Mouse (Mus musculus): Measurements from ENCODE around the gene Igfals.

The Igfals gene

DNA sequence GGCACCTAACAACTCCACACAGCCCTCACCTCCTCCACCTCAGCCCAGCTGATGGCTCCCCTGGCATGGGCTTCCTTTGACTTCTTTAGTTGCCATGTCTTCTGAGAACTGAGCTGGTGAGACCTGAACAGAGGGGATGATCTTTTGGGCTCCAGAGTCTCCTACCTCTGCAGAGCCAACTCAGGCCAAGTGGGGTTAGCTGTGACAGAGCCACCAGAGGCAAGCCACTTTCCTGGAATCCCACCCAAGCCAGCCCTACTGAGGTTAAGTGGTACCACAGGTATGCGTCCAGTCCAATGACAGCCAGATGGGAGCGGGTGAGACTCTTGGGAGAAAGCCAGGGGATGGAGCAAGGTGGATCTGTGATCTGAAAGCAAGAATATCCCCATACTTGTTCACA lies 27.5 kb downstream of the Igfals start:
- CTCF ChIA-PET: no interaction called here

DNA sequence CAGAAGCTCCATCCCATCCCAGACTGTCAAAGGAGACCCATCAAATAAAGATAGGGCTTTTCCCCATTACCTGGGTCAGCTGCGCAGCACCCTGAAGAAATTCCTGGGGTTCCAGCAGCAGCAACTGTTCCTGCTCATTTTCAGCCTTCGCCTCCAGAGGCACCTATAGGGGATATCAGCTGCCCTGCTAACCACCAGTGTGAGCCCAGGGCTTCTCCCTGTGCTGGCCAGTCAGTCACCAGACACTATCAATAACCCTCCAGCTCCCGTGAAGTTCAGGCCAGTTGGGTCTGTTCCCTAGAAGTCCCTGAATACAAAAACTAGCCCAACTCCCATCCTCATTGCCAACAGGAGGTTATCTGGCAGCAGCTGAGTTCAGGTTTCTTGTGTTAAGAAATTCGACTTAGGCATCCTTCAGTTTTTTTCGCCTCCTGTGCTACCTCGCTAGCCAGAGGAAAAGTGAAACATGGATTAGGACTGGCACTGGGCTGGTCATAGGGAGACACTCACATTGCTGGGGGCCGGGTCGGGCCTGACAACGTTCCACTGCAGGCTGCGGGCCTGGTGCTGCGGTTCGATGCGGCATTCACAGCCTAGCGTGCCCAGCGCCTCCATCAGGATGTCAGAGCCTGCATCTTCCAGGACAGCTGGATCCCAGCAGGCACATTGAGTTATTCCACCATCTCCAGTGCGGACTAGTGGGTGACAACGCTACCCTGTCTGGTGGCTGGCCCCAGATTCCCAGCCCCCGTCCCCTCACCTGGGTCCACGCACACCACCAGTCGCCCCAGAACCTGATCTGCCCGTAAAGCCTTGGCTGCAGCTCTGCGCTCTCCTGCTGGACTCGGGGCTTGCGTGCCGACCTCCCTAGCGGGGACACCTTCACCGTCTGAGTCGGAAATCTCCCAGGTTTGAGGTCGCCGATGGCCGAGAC lies 28.5 kb downstream of the Igfals start:
- CTCF ChIA-PET: interaction anchor here (0.5 kb wide), 1 partner anchor 123 kb away, joined by 4 read pairs; no protein-coding TSS in a partner anchor

DNA sequence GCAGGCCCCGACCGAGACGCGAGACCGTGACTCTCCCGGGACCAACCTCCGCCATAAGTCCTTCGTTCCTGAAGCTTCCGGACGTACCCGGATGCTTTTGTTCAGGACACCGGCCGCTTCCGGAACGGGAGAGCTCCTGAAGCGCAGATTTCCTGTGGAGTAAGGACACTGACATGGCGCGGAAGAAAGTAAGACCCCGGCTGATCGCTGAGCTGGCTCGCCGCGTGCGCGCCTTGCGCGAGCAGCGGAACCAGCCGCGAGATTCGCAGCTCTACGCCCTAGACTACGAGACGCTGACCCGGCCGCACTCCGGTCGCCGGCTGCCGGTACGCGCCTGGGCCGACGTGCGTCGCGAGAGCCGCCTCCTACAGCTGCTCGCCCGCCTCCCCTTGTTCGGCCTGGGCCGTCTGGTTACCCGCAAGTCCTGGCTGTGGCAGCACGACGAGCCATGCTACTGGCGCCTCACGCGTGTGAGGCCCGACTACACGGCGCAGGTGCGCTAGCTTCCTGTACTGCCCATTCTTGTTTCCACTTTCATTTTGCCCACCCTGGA lies 29.3 kb downstream of the Igfals start, which contains the start of the genes Eme2 and Mrps34:
Gene Eme2, minus strand, starts transcription at position 93 of the 553 bp plus-strand sequence.
Gene Mrps34, plus strand, starts transcription at position 122 of the 553 bp plus-strand sequence.
- CTCF ChIA-PET: no interaction called here

DNA sequence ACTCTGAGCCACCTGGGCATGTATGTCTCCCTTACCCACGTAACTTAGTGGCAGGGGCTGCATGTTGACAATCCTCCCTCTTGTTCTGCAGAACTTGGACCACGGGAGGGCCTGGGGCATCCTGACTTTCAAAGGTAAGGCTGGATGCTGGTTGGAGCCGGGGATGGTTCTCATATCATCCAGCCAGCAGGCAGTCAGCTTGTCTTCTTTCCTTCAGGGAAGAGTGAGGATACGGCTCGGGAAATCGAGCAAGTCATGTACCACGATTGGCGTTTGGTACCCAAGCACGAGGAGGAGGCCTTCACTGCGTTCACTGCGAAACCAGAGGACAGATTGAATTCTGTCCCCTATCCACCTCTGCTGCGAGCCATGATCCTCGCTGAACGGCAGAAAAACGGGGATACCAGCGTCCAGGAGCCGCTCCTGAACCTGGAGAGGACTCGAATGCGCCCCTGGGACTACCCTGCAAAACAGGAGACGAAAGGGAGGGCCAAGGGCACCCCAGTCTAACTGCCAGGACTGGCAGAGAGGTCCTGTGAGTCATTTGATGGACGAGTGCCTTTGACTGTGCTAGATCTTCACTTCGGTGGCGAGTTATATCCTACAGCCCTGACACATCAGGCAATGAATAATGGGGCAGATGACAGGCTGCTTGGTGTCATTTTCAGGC lies 29.9 kb downstream of the Igfals start:
- CTCF ChIA-PET: no interaction called here

DNA sequence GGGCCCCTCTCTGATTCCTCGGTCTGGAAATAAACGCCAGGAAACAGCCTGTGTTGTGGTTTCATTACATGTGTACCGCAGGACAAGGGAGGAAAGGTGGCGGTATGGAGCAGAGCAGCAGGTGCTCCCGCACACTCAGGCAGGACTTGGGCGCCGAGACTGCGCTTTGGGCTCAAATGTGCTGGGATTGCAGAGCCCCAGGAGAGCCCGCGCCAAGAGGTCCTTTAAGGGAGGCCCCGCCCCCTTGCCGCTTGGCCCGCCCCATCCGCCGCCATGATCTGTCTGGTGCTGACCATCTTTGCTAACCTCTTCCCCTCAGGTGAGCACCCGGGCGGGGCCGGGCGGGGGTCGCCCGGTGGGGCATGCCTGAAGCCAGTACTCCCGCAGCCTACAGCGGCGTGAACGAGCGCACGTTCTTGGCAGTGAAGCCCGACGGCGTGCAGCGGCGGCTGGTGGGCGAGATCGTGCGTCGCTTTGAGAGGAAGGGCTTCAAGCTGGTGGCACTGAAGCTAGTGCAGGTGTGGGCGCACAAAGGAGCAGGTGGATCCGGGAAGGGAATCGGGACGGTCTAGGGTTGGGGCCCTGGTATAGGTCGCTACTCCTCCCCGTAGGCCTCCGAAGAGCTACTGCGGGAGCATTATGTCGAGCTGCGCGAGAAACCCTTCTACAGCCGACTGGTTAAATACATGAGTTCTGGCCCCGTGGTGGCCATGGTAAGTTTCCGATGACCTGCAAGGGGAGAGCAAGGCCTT lies 30.6 kb downstream of the Igfals start, which contains the start of gene Nme3:
Gene Nme3, plus strand, starts transcription at position 260 of the 752 bp plus-strand sequence.
- CTCF ChIA-PET: no interaction called here

DNA sequence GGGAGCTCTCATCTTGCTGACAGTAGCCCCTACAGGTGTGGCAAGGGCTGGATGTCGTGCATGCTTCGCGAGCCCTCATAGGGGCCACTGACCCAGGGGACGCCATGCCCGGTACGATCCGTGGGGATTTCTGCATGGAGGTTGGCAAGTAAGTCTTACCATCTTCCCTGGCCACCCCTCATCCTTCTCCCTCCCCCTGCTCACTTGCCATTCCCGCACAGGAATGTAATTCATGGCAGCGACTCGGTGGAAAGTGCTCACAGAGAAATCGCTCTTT lies 31.1 kb downstream of the Igfals start:
- CTCF ChIA-PET: no interaction called here

DNA sequence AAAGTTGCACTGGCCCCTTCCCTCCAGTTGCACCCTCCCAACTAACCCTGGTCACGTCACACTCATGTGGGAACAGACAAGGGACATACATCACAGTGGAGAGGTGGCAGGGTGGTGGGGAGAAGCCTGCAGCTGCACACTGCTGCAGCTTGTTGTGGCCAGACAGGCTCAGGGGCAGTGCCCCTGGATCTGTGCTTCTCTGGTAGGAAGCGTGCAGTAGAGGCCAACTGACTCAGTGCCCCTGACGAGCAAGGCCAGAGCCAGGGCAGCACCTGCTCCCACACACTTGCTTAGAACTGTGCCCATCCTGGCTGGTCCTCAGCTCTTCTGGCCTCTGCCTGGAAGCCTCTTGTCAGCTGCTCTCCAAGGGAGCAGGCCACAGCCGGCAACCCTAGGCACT lies 31.8 kb downstream of the Igfals start:
- CTCF ChIA-PET: no interaction called here

DNA sequence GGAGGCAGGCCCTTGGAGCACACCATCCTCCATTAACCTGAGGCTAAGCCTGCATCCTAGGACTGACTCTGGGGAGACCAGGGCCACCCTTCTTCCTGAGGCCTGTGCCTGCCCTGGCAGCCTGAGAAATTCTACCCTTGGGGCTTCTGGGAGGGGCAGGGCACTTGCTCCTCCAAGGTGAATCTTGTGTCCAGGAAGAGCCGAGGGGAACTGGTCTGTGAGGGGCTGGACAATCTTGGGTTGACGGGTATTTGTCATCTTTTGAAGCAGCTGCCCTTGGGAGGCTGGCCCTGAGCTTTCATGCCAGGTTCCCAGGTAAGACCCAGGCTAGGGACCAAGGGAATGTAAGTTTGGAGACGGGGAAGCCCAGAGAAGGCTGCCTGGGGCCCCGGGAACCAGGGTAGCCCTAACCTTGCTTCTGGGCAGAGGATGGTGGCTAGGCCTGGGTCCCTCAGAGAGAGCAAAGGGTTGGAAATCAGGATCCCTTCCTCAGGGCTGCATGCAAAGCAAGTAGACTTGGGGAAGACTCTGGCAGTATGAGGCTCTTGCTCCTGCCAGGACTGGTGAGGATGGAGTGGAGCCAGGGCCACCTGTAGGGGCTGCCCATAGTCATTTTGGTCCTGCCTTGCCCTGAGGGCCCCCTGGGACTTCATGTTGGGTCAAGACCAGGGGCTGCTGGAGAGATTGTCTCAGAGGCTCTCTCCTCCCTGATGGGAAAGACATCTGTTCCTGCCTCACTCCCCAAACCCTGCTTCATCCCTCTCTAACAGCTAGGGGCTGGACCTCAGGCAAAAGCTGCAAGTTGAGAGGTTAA lies 32.5 kb downstream of the Igfals start:
- CTCF ChIA-PET: no interaction called here

DNA sequence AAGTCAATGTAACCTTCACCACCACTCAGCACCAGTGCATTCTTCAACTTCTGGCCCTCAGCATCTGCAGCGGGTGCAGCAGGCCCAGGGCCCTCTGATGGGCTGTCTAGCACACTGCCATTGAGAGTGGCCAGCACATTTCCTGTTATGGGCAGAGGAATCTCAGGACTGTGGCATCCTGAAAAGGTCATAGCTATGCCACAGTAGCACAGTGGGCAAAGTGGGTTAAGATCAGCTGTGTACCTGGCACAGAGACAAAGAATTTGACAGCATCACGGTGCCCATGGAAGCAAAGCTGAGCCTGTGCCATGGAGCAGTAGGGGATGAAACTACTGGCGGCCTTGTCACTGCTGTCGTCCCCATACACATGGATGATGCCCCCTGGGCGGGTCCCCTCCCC lies 33.4 kb downstream of the Igfals start:
- CTCF ChIA-PET: no interaction called here

DNA sequence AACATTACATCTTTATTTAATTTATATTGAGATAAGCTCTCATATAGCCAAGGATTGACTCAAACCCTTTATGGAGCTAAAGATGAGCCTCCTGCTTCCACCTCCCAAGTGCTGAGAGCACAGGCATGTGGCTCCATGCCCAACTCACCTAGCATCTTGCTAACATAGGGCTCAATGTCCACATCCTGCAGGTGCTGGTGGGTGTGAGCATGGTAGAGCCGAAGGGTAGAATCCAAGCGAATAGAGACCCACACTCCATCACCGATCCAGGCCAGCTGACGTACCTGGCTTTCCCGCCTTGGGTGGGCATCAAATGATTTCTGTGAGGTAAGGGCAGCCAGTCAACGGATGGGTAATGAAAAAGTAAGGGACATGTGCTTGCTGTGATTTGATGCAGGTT lies 34.2 kb downstream of the Igfals start:
- CTCF ChIA-PET: interaction anchor here (1.1 kb wide), 1 partner anchor 10 kb away, joined by 3 read pairs; no protein-coding TSS in a partner anchor

DNA sequence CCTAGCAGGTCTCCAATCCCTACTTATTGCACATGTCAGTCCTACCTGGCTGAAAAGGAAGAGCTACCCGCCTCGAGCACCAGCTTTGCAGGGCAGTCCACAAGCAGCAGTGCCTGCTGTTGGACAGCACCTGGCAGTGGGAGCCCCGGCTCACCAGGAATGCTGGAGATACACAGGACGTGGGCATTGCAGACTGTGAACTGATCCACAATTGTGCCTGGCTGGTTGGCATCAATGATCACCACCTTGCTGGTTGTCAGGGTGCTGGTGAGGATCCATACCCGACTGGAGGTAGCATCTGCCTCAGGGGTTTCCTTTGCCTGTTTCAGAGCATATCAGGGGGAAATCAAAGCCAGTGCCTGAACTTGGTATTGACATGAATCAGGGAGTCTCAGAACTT lies 36.3 kb downstream of the Igfals start:
- CTCF ChIA-PET: no interaction called here

DNA sequence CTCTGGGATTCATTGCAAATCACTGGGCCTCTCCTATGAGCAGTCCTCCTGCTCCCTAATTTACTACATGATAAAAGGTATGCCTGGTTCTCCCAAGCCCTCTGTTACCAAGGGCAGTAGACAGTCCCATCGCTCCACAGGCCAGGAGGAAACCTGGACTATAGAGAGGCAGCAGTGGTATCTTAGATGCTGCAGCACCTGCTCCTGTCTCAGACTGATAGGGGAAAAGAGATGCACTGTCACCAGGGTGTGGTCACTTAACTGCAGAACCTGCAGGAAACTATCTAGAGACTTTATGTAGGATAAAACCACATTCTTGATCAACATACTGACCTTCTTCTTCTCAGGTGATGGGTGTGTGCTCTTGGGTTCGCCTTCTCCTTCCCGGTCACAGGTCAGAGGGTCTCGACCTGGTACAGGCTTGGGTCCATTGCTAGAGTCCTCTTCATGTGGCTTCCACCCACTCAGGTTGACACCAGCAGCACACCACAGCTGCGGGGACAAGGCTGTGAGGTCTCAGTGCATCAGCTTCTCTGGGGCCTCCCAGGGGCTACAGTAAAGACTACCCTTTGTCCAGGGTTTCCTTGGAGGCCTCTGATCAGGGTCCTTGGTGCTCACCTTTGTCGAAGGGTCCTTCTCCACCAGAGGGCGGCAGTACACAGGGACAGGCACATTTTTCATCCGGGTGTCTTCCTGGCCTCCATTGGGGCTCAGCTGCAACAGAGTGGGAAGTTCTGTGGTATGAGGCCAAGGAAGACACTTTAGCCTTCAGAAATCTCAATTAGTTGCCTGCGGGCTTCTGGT lies 37.1 kb downstream of the Igfals start:
- CTCF ChIA-PET: no interaction called here

DNA sequence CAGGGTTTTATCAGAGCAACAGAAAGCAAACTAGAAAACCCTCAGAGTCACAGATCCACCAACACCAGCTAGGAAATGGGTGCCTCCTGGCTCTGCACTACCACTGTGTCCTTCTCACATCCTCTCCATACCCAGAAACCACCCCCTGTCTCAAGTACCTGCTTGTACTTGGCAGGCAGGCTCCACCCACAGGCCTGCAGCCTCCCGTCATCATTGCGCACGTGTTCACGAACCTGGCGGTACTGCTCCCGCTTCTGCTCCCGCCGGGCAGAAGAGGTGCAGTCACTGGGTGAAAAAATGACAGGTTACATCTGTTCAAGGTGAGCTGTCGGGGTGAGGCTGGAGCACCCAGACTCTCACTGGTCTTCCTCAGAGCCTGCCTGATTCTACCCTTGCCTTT lies 38.0 kb downstream of the Igfals start:
- CTCF ChIA-PET: no interaction called here

DNA sequence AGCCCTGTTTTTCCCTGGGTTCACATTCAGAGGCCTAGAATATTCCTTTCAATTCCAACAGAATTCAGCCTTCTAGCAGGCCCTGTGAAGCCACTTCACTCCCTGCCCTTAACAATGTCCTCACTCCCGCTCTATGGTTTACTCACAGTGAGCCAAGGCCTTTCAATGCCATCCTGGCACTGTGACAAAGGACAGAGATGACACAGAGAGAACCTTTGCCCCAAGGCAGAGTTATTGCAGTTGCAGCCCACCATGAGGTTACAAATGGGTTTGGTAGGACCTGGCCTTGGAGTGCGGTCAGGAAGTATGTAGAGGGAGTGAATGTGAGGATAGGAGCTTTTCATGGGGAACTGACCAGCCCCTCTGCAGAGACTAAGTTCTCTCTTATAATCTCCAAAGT lies 41.8 kb downstream of the Igfals start:
- CTCF ChIA-PET: no interaction called here

DNA sequence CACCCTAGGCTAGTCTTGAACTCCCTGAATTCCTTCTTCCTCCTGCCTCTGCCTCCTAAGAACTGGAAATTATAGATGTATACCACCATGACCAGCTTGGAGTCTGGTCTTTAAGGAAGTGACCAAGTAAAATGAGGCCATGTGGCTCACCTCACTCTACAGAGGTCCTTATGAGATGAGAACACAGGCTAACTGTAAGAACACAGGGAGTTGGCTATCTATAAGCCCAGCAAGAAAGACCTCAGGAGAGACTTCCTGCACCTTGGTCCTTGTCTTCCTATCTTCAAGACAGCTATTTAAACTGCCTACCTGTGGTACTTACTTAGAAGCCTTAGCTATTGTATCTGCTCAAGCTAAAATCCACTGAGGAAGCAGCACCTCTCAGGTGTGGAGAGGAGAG lies 48.2 kb downstream of the Igfals start:
- CTCF ChIA-PET: no interaction called here

DNA sequence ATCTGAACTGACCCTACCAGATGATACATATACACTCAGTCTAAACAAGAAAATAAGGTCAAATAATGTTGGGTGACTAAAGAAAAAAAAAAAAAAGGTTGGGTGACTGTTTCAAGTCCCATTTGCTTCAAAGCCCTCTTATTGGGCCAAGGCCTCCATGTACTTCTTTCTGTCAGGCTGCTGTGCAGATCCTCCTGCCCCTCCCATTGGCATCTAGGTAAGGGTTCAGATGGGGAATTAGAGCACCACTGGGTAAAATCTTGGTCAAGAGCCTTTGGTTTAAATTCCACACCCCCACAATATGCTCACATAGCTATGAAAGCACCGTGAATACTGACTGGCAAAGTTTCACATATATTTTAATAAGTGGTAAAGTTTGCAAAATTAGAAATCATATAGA lies 57.4 kb downstream of the Igfals start:
- CTCF ChIA-PET: no interaction called here

DNA sequence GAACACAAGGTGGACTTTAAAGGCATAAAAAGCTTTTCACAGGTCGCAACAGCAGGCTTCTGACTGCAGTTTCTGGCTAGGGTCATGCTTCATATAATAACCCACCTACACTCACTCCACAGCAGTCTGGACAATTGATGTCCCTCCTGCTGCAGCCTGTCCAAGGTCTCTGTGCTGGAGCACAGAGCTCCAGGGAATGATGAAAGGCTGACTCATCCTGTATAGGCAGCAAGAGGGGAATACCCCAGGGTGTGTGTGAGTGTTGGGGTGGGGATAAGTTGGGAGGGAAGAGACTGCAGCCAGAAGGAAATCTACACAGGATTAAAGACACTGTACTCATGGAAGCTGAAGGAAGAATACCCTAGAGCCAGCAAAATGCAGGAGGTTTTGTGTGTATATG lies 63.7 kb downstream of the Igfals start:
- CTCF ChIA-PET: interaction anchor here (0.7 kb wide), 1 partner anchor 1052 kb away, joined by 8 read pairs; no protein-coding TSS in a partner anchor
